Mouse (Mus musculus) neural tube, embryonic 14.5 days (tissue): ENCODE measurements at regions not wholly inside any gene's neighbourhood (a gene's known extent, or its start where the extent isn't known, plus 50 kb on each side); places are given as distances from the start of the nearest gene placed in this dataset.

Experiments used
- ATAC-seq: fragments of 200-750 bp; cut with Nextera tagmentation; 2 replicates; pipeline ENCODE4 v1.8.0; 2017; ENCODE audit warnings: low read depth, mild to moderate bottlenecking, moderate TSS enrichment, moderate library complexity
- H3K27ac ChIP-seq: fragments of 300-500 bp; sonication (generic); 2 replicates; pipeline ENCODE4 v1.5.1; 2014; ENCODE audit warnings: low read depth, mild to moderate bottlenecking, control low read depth, low read length, moderate library complexity, mixed read lengths
- H3K27me3 ChIP-seq: fragments of 300-500 bp; sonication (generic); 2 replicates; pipeline ENCODE4 v1.6.1; 2014; ENCODE audit warnings: low read length; ENCODE audit not compliant: control insufficient read depth, insufficient read depth
- H3K36me3 ChIP-seq: fragments of 300-500 bp; sonication (generic); 2 replicates; pipeline ENCODE4 v1.6.1; 2014; ENCODE audit warnings: low read length, mixed read lengths; ENCODE audit not compliant: control insufficient read depth, insufficient read depth
- H3K4me1 ChIP-seq: fragments of 300-500 bp; sonication (generic); 2 replicates; pipeline ENCODE4 v1.6.1; 2014; ENCODE audit warnings: low read length; ENCODE audit not compliant: control insufficient read depth, insufficient read depth
- H3K4me2 ChIP-seq: fragments of 300-500 bp; sonication (generic); 2 replicates; pipeline ENCODE4 v1.6.1; 2014; ENCODE audit warnings: mild to moderate bottlenecking, low read depth, low read length, control low read depth
- H3K4me3 ChIP-seq: fragments of 300-500 bp; sonication (generic); 2 replicates; pipeline ENCODE4 v1.5.1; 2014; ENCODE audit warnings: low read depth, low read length, control low read depth, mixed read lengths
- H3K9ac ChIP-seq: fragments of 300-500 bp; sonication (generic); replicated peaks from 2 replicates; pipeline ENCODE4 v1.6.1; 2014; ENCODE audit warnings: low read depth, mild to moderate bottlenecking, control low read depth, low read length, mixed read lengths
- H3K9me3 ChIP-seq: fragments of 300-500 bp; sonication (generic); 2 replicates; pipeline ENCODE4 v1.6.1; 2016; ENCODE audit warnings: low read length; ENCODE audit not compliant: control insufficient read depth
- WGBS: fragments of 180-500 bp; shearing (Covaris S2); extraction: QIAGEN DNeasy Blood & Tissue Kit; methylation state at CpG from one replicate; pipeline ENCODE4 v1.1.7; 2014; 5-methylcytosine and 5-hydroxymethylcytosine counted together

- peak; percentile 65; the same call in 1 of the 2 replicates for ATAC-seq
- 9% methylated on average over 5 of the region's 5 CpGs for WGBS
- Histone ChIP-seq H3K27me3 (no peaks in the 10 kb centered on the region), H3K4me1 (peaks cover 18% of the 10 kb centered on the region), H3K4me2 (peak overlapping the region; percentile 21; the same call in 1 of the 2 replicates), H3K4me3 (no peak overlapping the region), H3K36me3 (no peaks in the 10 kb centered on the region), H3K27ac (peak overlapping the region; percentile 69), H3K9ac (no peak overlapping the region), H3K9me3 (no peaks in the 10 kb centered on the region)
Observed at GRCm38 (mm10) chr16:7528963-7529362, 896.0 kb downstream of the Tmem114 start.

- H3K9ac ChIP-seq = no peak overlapping the region
- H3K4me2 ChIP-seq = peak overlapping the region; percentile 21; the same call in 1 of the 2 replicates
- H3K4me3 ChIP-seq = no peak overlapping the region
- peak; percentile 78 for ATAC-seq
- no peaks in the 10 kb centered on the region for H3K9me3 ChIP-seq
- no peaks in the 10 kb centered on the region for H3K36me3 ChIP-seq
- WGBS = 16% methylated on average over 6 of the region's 6 CpGs
- no peaks in the 10 kb centered on the region for H3K27me3 ChIP-seq
- peak overlapping the region; percentile 69 for H3K27ac ChIP-seq
- H3K4me1 ChIP-seq = peaks cover 18% of the 10 kb centered on the region
Observed at GRCm38 (mm10) chr16:7527923-7528776, 896.8 kb downstream of the Tmem114 start.

DNA sequence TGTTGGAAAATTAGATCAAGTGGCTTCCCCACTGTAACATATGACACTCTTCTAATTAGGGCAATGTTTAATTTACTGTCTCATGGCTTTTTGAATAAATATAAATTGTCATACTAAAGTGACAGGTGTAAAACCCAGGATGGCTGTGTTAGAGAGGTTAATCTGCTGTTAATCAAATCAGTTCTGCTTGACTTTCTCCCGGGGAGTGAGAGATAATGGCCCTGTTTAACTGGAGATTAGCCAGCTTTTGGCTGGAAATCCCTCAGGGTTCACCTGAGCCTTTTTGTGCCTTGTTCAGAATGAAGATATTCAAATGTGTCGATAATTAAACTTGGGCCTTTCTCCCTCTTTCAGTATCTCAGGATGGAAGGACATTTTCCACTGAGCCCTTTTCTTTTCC is 906.2 kb downstream of the Tmem114 start:
- H3K4me3 ChIP-seq = no peak overlapping the region
- H3K9ac ChIP-seq = no peak overlapping the region
- H3K4me1 ChIP-seq = no peaks in the 10 kb centered on the region
- no peak overlapping the region for H3K4me2 ChIP-seq
- no peaks in the 10 kb centered on the region for H3K36me3 ChIP-seq
- WGBS = 43% methylated on average over 2 of the region's 2 CpGs
- H3K27me3 ChIP-seq = no peaks in the 10 kb centered on the region
- no peaks in the 10 kb centered on the region; the same call in 1 of the 2 replicates for H3K9me3 ChIP-seq
- no peak overlapping the region for H3K27ac ChIP-seq
- no peak for ATAC-seq
